Mouse (Mus musculus): ENCODE data around the gene Cplane1. TPM values are rescaled to one million over a fixed set of nuclear protein-coding genes. Genes with fewer than 3 reads are reported as not detected.
A peak's percentile ranks its signal among the peaks of the same experiment; 100 is the strongest.

The Cplane1 gene
- polyA plus RNA-seq (2014; fragmentation: Nextera tagmentation; extraction: Ambion mirVana): 26.0 and 26.6 TPM in 2 replicates

DNA sequence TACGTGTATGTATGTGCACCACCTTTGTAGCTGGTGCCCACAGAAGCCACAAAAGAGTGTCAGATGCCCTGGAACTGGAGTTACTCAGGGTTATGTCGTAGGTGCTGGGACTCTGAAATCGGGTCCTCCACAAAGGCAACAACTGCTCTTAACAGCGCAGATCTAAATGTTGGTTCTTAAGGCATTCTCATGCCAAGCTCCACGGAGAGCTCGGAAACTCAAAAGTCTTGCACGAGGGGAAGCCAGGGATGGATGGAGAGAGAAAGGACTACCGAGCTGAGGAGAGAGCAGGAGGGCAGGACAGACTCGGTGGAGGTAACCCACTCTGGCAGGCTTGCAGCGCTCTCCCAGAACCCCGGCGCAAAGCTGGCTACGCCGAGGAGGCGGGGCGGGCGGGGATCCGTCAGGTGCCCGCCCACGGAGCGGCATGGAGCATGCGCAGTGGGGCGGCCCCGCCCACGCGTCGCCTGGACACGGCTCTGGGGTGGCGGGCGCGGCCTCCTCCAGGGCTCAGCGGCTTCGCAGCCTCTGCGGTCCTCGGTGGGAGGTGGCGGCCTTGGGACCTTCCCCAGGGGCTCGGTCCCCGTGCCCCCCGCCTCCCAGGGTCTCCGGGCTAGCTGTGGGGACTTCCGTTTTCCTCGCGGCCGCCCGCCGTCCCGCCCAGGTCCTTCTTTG lies at the start of gene Cplane1:
TSS of gene Cplane1 (plus strand) at position 516 of the 675 bp plus-strand sequence.
- peak; percentile 99 for ATAC-seq (ENCODE audit: low FRiP score, low TSS enrichment)
- no peaks in the 10 kb centered on the region for H3K9me3 ChIP-seq (ENCODE audit: control insufficient read depth, low read length)
- H3K4me1 ChIP-seq (ENCODE audit: control insufficient read depth, insufficient read depth, low read length): peaks cover 10% of the 10 kb centered on the region; the same call in 1 of the 2 replicates
- H3K27ac ChIP-seq (replicated peaks; ENCODE audit: low read depth, low read length): peak within 1 kb of the TSS; percentile 95
- WGBS: under 1% methylated on average over 47 of the region's 47 CpGs
- H3K4me3 ChIP-seq (replicated peaks; ENCODE audit: low read depth, low read length): peak within 1 kb of the TSS; percentile 99
- peaks cover 20% of the 10 kb centered on the region for H3K36me3 ChIP-seq (ENCODE audit: control insufficient read depth, insufficient read depth, low read length)
- H3K27me3 ChIP-seq (ENCODE audit: control insufficient read depth, insufficient read depth, low read length): no peaks in the 10 kb centered on the region
- H3K9ac ChIP-seq (replicated peaks; ENCODE audit: low read length): peak within 1 kb of the TSS; percentile 98
- peak within 1 kb of the TSS; percentile 68 for H3K4me2 ChIP-seq (ENCODE audit: low read length)
- DNase-seq: peak; percentile 98

DNA sequence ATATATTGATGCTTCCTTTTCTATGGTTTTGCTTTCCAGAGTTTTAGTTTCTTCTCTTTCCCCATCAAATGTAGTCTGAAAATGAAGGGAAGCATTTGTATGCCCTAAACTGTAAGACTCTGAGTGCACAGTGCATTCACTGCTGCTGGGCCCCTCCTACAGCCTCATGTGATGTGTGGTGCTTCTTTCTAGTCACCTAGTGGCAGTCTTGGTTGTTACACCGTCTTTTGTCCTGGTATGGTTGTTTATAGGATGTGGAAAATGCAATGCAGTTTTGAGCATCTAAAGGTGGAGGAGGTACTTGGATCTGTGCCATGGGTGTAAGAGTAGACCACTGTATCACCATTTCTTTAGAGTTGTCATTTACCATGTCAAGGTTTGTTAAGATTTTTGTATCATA lies 39.6 kb upstream of the Cplane1 start:
- H3K4me1 ChIP-seq (ENCODE audit: control insufficient read depth, insufficient read depth, low read length): no peaks in the 10 kb centered on the region
- H3K9me3 ChIP-seq (ENCODE audit: control insufficient read depth, low read length): no peaks in the 10 kb centered on the region
- no peak overlapping the region for H3K4me3 ChIP-seq (replicated peaks; ENCODE audit: low read depth, low read length)
- 75% methylated on average over 1 of the region's 1 CpGs for WGBS
- DNase-seq (no peak), ATAC-seq (ENCODE audit: low FRiP score, low TSS enrichment) (no peak)
- no peaks in the 10 kb centered on the region for H3K27me3 ChIP-seq (ENCODE audit: control insufficient read depth, insufficient read depth, low read length)
- peaks cover 74% of the 10 kb centered on the region for H3K36me3 ChIP-seq (ENCODE audit: control insufficient read depth, insufficient read depth, low read length)
- no peak overlapping the region for H3K9ac ChIP-seq (replicated peaks; ENCODE audit: low read length)
- no peak overlapping the region for H3K4me2 ChIP-seq (ENCODE audit: low read length)
- H3K27ac ChIP-seq (replicated peaks; ENCODE audit: low read depth, low read length): no peak overlapping the region

DNA sequence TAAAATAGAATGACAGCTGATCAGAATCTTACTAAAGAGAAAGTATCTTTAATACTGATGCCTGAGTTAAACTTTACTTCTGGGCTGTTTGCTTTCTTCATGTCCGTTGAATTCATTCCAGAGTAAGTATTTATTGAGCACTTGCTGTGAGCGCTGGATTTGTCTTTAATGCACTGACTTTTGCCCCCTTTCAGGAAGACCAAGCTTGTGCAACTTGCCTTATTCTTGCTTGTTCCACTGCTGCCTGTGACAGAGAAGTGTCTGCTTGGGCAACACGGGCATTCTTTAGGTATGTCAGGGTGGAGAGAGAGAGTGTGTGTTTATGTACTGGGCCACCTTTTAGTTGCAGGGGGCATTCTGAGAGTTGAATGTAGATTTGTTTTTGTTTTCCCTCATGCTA lies 37.6 kb upstream of the Cplane1 start:
- Histone ChIP-seq H3K9ac (replicated peaks; ENCODE audit: low read length) (no peak overlapping the region), H3K27me3 (ENCODE audit: control insufficient read depth, insufficient read depth, low read length) (no peaks in the 10 kb centered on the region), H3K4me2 (ENCODE audit: low read length) (no peak overlapping the region), H3K27ac (replicated peaks; ENCODE audit: low read depth, low read length) (no peak overlapping the region), H3K4me3 (replicated peaks; ENCODE audit: low read depth, low read length) (no peak overlapping the region), H3K36me3 (ENCODE audit: control insufficient read depth, insufficient read depth, low read length) (peaks cover 87% of the 10 kb centered on the region), H3K9me3 (ENCODE audit: control insufficient read depth, low read length) (no peaks in the 10 kb centered on the region), H3K4me1 (ENCODE audit: control insufficient read depth, insufficient read depth, low read length) (no peaks in the 10 kb centered on the region)
- DNase-seq (no peak), ATAC-seq (ENCODE audit: low FRiP score, low TSS enrichment) (no peak)
- 96% methylated on average over 3 of the region's 3 CpGs for WGBS

DNA sequence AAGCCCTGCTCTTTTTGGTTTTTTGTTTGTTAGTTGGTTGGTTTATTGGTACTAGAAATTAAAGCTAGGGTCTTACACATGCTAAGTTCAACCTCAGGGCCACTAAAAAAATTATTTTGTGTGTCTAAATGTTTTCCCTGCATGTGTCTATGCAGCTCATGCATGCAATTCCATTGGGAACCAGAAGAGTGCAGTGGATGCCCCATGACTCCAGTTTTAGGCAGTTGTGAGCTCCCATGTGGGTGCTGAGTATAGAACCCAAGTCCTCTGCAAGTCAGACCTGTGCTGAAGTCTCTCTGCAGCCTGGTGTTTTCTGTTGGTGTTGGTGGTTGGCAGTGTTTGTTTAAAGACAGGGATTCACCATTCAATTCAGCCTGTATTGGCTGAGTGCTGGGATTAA lies 37.1 kb upstream of the Cplane1 start:
- Histone ChIP-seq H3K4me2 (ENCODE audit: low read length) (no peak overlapping the region), H3K36me3 (ENCODE audit: control insufficient read depth, insufficient read depth, low read length) (peaks cover 87% of the 10 kb centered on the region)

DNA sequence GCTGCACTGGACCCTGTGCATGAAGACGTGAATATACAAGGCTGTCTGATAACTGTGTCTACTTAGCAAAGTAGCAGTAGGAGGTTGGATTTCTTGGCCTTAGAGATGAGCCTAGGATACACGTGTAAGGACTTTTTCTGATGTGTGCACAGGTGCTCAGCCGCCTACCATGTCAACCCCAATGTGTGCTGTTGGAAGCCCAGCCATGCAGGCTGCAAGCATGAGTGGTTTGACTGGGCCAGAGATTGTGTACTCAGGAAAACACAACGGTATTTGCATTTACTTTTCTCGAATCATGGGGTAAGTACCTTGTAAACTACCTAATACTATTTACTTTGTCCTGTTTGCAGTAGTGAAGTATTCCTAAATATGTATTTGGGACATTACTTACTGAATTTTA lies 33.3 kb upstream of the Cplane1 start:
- Histone ChIP-seq H3K4me2 (ENCODE audit: low read length) (no peak overlapping the region), H3K9ac (replicated peaks; ENCODE audit: low read length) (no peak overlapping the region), H3K9me3 (ENCODE audit: control insufficient read depth, low read length) (no peaks in the 10 kb centered on the region), H3K27me3 (ENCODE audit: control insufficient read depth, insufficient read depth, low read length) (no peaks in the 10 kb centered on the region), H3K4me1 (ENCODE audit: control insufficient read depth, insufficient read depth, low read length) (no peaks in the 10 kb centered on the region), H3K4me3 (replicated peaks; ENCODE audit: low read depth, low read length) (no peak overlapping the region), H3K36me3 (ENCODE audit: control insufficient read depth, insufficient read depth, low read length) (peaks cover 85% of the 10 kb centered on the region), H3K27ac (replicated peaks; ENCODE audit: low read depth, low read length) (no peak overlapping the region)
- ATAC-seq (ENCODE audit: low FRiP score, low TSS enrichment) (no peak), DNase-seq (no peak)
- 94% methylated on average over 5 of the region's 5 CpGs for WGBS

More for the DNA sequence above, 37.1 kb upstream of the Cplane1 start:
- H3K4me1 ChIP-seq (ENCODE audit: control insufficient read depth, insufficient read depth, low read length): no peaks in the 10 kb centered on the region
- no peak overlapping the region for H3K27ac ChIP-seq (replicated peaks; ENCODE audit: low read depth, low read length)
- DNase-seq (no peak), ATAC-seq (ENCODE audit: low FRiP score, low TSS enrichment) (no peak)
- H3K9ac ChIP-seq (replicated peaks; ENCODE audit: low read length): no peak overlapping the region
- H3K27me3 ChIP-seq (ENCODE audit: control insufficient read depth, insufficient read depth, low read length): no peaks in the 10 kb centered on the region
- no peaks in the 10 kb centered on the region for H3K9me3 ChIP-seq (ENCODE audit: control insufficient read depth, low read length)
- no peak overlapping the region for H3K4me3 ChIP-seq (replicated peaks; ENCODE audit: low read depth, low read length)

DNA sequence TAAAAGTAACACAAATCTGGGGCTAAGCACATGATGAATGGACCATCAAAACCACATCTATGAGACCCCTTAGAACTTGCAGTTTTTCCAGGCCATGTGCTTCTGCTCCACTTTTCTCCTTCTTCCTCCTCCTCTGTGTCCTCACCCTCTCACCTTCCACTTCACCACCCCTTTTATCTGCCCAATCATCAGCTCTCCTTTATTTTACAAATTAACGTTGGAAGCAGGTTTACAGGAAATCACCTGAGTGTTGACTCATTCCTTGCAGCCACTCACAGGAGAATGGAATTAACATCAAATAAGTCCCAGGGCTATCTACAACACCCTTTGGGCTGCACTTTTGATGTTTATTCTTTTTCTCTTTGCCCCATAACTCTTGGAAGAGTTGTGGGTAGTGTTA lies 7.1 kb upstream of the Cplane1 start:
- Histone ChIP-seq H3K9ac (replicated peaks; ENCODE audit: low read length) (no peak overlapping the region), H3K4me3 (replicated peaks; ENCODE audit: low read depth, low read length) (no peak overlapping the region), H3K9me3 (ENCODE audit: control insufficient read depth, low read length) (no peaks in the 10 kb centered on the region), H3K4me2 (ENCODE audit: low read length) (no peak overlapping the region), H3K36me3 (ENCODE audit: control insufficient read depth, insufficient read depth, low read length) (peaks cover 42% of the 10 kb centered on the region), H3K4me1 (ENCODE audit: control insufficient read depth, insufficient read depth, low read length) (no peaks in the 10 kb centered on the region), H3K27ac (replicated peaks; ENCODE audit: low read depth, low read length) (no peak overlapping the region), H3K27me3 (ENCODE audit: control insufficient read depth, insufficient read depth, low read length) (no peaks in the 10 kb centered on the region)
- ATAC-seq (ENCODE audit: low FRiP score, low TSS enrichment) (no peak), DNase-seq (no peak)
- WGBS: 86% methylated on average over 1 of the region's 1 CpGs

DNA sequence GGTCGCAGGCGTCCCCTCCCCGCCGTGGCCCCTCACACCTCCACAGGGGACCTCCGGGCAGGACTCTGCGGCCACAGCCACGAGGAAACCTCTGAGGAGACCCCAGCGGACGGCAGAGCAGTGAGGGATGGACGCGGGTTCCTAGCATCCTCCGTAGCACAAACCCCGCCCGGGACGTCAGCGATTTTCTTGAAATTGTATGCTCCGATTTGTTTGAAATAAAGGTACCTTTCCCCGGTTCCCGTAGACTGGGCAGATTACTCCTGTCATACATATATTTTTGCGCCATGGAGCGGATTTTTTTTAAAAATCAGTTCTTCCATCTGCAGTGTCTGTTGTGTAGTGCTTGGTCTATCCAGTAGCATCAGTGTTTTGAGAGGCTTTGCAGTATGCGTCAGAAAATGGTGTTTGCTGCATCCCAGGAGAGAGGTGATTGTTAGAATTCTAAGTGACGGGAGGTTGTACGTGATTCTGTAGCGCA lies 400 bp downstream of the Cplane1 start:
- H3K9me3 ChIP-seq (ENCODE audit: control insufficient read depth, low read length): no peaks in the 10 kb centered on the region
- peak overlapping the region; percentile 99 for H3K4me3 ChIP-seq (replicated peaks; ENCODE audit: low read depth, low read length)
- DNase-seq: peak; percentile 79
- peak overlapping the region; percentile 98 for H3K9ac ChIP-seq (replicated peaks; ENCODE audit: low read length)
- H3K4me2 ChIP-seq (ENCODE audit: low read length): peak overlapping the region; percentile 68
- peaks cover 26% of the 10 kb centered on the region for H3K36me3 ChIP-seq (ENCODE audit: control insufficient read depth, insufficient read depth, low read length)
- peak; percentile 82 for ATAC-seq (ENCODE audit: low FRiP score, low TSS enrichment)
- no peaks in the 10 kb centered on the region for H3K27me3 ChIP-seq (ENCODE audit: control insufficient read depth, insufficient read depth, low read length)
- under 1% methylated on average over 25 of the region's 25 CpGs for WGBS
- H3K4me1 ChIP-seq (ENCODE audit: control insufficient read depth, insufficient read depth, low read length): peaks cover 10% of the 10 kb centered on the region; the same call in 1 of the 2 replicates
- H3K27ac ChIP-seq (replicated peaks; ENCODE audit: low read depth, low read length): peak overlapping the region; percentile 95

DNA sequence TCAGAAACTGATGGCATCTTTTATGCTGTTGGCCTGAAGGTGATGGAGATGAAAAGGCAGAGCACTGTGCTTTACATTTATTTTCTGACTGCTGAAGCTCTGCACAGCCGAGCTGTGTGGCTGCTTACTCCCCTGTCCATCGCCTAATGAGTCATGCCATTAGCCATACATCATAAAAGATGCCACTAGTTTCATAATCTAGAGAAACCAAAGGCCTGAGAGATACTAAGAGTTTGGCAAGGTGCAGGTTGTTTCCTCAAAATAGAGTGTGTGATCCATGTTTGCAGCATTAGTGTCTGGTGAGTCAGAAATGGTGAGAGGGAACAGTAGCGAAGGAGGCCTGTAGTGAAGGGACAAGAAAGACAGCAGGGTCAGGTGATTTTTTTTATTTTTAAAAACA lies 20.7 kb downstream of the Cplane1 start:
- Histone ChIP-seq H3K4me1 (ENCODE audit: control insufficient read depth, insufficient read depth, low read length) (no peaks in the 10 kb centered on the region), H3K36me3 (ENCODE audit: control insufficient read depth, insufficient read depth, low read length) (peaks cover 78% of the 10 kb centered on the region), H3K9me3 (ENCODE audit: control insufficient read depth, low read length) (no peaks in the 10 kb centered on the region), H3K27me3 (ENCODE audit: control insufficient read depth, insufficient read depth, low read length) (no peaks in the 10 kb centered on the region), H3K4me2 (ENCODE audit: low read length) (no peak overlapping the region), H3K4me3 (replicated peaks; ENCODE audit: low read depth, low read length) (no peak overlapping the region), H3K9ac (replicated peaks; ENCODE audit: low read length) (no peak overlapping the region), H3K27ac (replicated peaks; ENCODE audit: low read depth, low read length) (no peak overlapping the region)
- WGBS: 95% methylated on average over 3 of the region's 3 CpGs
- DNase-seq (no peak), ATAC-seq (ENCODE audit: low FRiP score, low TSS enrichment) (no peak)

DNA sequence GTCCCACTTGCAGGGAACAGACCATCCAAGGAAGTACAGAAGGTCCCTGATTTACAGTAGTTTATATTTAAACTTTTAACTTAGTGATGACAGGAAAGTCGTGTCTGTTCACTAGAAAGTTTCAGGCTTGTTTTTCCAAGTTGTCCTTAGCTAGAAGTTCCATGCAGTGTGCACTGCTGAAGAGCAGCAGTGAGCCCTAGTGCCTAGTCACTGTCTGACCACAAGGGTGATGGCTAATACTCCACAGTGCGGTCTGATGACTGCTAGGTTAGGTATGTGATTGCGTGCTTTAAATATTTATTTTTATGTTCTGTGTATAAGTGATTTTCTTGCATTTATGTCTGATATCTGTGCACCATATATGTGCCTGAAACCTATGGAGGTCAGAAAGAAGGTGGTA lies 21.5 kb downstream of the Cplane1 start:
- DNase-seq: no peak
- Histone ChIP-seq H3K36me3 (ENCODE audit: control insufficient read depth, insufficient read depth, low read length) (peaks cover 87% of the 10 kb centered on the region), H3K4me2 (ENCODE audit: low read length) (no peak overlapping the region), H3K4me3 (replicated peaks; ENCODE audit: low read depth, low read length) (no peak overlapping the region), H3K9ac (replicated peaks; ENCODE audit: low read length) (no peak overlapping the region), H3K27me3 (ENCODE audit: control insufficient read depth, insufficient read depth, low read length) (no peaks in the 10 kb centered on the region), H3K9me3 (ENCODE audit: control insufficient read depth, low read length) (no peaks in the 10 kb centered on the region), H3K27ac (replicated peaks; ENCODE audit: low read depth, low read length) (no peak overlapping the region), H3K4me1 (ENCODE audit: control insufficient read depth, insufficient read depth, low read length) (no peaks in the 10 kb centered on the region)
- no peak for ATAC-seq (ENCODE audit: low FRiP score, low TSS enrichment)
- WGBS: 95% methylated on average over 3 of the region's 3 CpGs
